In genomic region chr1:180813885-180814740, GRCm38 (mm10) we compare ENCODE assay signal across 8 mouse cellular contexts. TPM values are rescaled to one million over a fixed set of nuclear protein-coding genes. Genes with fewer than 3 reads are reported as not detected.
A peak's percentile ranks its signal among the peaks of the same experiment; 100 is the strongest.
DNase-seq lines count a peak whose midpoint lies in the region; ATAC-seq and TF ChIP-seq lines count a peak whose summit lies in the region.

Gene H3f3a, minus strand, starts transcription at chr1:180813943.

- TF ChIP-seq CTCF in hindbrain, postnatal 0 days (IDR thresholded peaks at IDR 0.05; ENCODE audit: low read depth): no peak

- no peaks in the 10 kb centered on the region for H3K27me3 ChIP-seq in hindbrain, postnatal 0 days (ENCODE audit: insufficient read depth, low read length)

- peak; percentile 72 for DNase-seq in ZHBTc4 (ENCODE audit: low read depth, low spot score)
- peak; percentile 88 for DNase-seq in cerebellum, adult 9-10 months
- DNase-seq in gastrocnemius, postnatal 14 days: peak; percentile 87
- DNase-seq in hindbrain, postnatal 0 days (ENCODE audit: low spot score): peak; percentile 63
- DNase-seq in left cerebral cortex, adult 8-10 months (ENCODE audit: low spot score in 2 of 2): peak in 1 of 2 experiments; percentile 61
- peak; percentile 90 to 94 for DNase-seq in lung, postnatal 4 days
- peak; percentile 69 for DNase-seq in skeletal muscle tissue, adult 2 months (ENCODE audit: low read depth, low spot score)
- DNase-seq in retina, postnatal 1 day: no peak

- ATAC-seq in hindbrain, postnatal 0 days: peak; percentile 75

- no peaks in the 10 kb centered on the region for H3K9me3 ChIP-seq in hindbrain, postnatal 0 days (ENCODE audit: low read length)

- peak within 1 kb of the TSS; percentile 95 for H3K4me3 ChIP-seq in hindbrain, postnatal 0 days (ENCODE audit: low read length)

- WGBS in hindbrain, postnatal 0 days: 2% methylated on average over 58 of the region's 69 CpGs

- H3K36me3 ChIP-seq in hindbrain, postnatal 0 days (ENCODE audit: insufficient read depth, low read length): peaks cover 3% of the 10 kb centered on the region

- peaks cover 12% of the 10 kb centered on the region for H3K4me1 ChIP-seq in hindbrain, postnatal 0 days (ENCODE audit: insufficient read depth, low read length)

- H3K27ac ChIP-seq in hindbrain, postnatal 0 days: peak within 1 kb of the TSS; percentile 100

- intact Hi-C loops in gastrocnemius, postnatal 14 days (cut with DNase I; ENCODE audit: low total_unique reads): loop anchor here (5.0 kb wide), 1 partner anchor 37 kb away; no protein-coding TSS in a partner anchor

- H3K4me2 ChIP-seq in hindbrain, postnatal 0 days (ENCODE audit: low read depth, low read length): peak within 1 kb of the TSS; percentile 66

- H3K9ac ChIP-seq in hindbrain, postnatal 0 days (replicated peaks; ENCODE audit: low read length): peak within 1 kb of the TSS; percentile 99

RNA-seq across cellular contexts. Expression of gene H3f3a, which starts in this region (rescaled TPM):
- 100 to 1,000 TPM; 448 to 473 TPM for total RNA-seq in gastrocnemius, postnatal 14 days (2021)
- total RNA-seq in hindbrain, postnatal 0 days (2014; rRNA removed): 1,143 and 1,334 TPM in 2 replicates
- 1,977 and 1,992 TPM in 2 replicates for polyA plus RNA-seq in hindbrain, postnatal 0 days (2015; fragmentation: Nextera tagmentation; extraction: Ambion mirVana)
- total RNA-seq in left cerebral cortex, adult 8-10 months (2022): 100 to 1,000 TPM; 259 to 296 (median 268) TPM
